Mouse (Mus musculus) lung, postnatal 0 days (tissue): Measurements from ENCODE around the gene Ninj1. TPM values are rescaled to one million over a fixed set of nuclear protein-coding genes. Genes with fewer than 3 reads are reported as not detected.

Experiments used
- ATAC-seq: fragments of 200-750 bp; cut with Nextera tagmentation; 2 replicates; pipeline ENCODE4 v1.8.0; 2017; ENCODE audit warnings: moderate library complexity
- DNase-seq: peaks from one replicate; pipeline ENCODE4 v3.0.0-alpha.2; 2016; ENCODE audit warnings: low spot score
- H3K27ac ChIP-seq: fragments of 300-500 bp; sonication (generic); 2 replicates; pipeline ENCODE4 v1.5.1; 2014; ENCODE audit warnings: antibody characterized with exemption, mild to moderate bottlenecking, low read length, mixed read lengths
- H3K27me3 ChIP-seq: fragments of 300-500 bp; sonication (generic); replicated peaks from 2 replicates; pipeline ENCODE4 v1.6.1; 2014; ENCODE audit warnings: low read length, mixed read lengths; ENCODE audit not compliant: insufficient read depth
- H3K36me3 ChIP-seq: fragments of 300-500 bp; sonication (generic); 2 replicates; pipeline ENCODE4 v1.6.1; 2014; ENCODE audit warnings: low read length, mixed read lengths; ENCODE audit not compliant: insufficient read depth
- H3K4me1 ChIP-seq: fragments of 300-500 bp; sonication (generic); 2 replicates; pipeline ENCODE4 v1.6.1; 2014; ENCODE audit warnings: antibody characterized with exemption, low read depth, low read length, mixed read lengths; ENCODE audit not compliant: insufficient read depth
- H3K4me2 ChIP-seq: fragments of 300-500 bp; sonication (generic); replicated peaks from 2 replicates; pipeline ENCODE4 v1.6.1; 2014; ENCODE audit warnings: low read depth, mild to moderate bottlenecking, low read length, moderate library complexity, mixed read lengths
- H3K4me3 ChIP-seq: fragments of 300-500 bp; sonication (generic); 2 replicates; pipeline ENCODE4 v1.5.1; 2014; ENCODE audit warnings: low read depth, low read length
- H3K9ac ChIP-seq: fragments of 300-500 bp; sonication (generic); replicated peaks from 2 replicates; pipeline ENCODE4 v1.6.1; 2014; ENCODE audit warnings: low read depth, mild to moderate bottlenecking
- H3K9me3 ChIP-seq: fragments of 300-500 bp; sonication (generic); 2 replicates; pipeline ENCODE4 v1.6.1; 2016; ENCODE audit warnings: low read length, mixed read lengths
- CTCF ChIP-seq: IDR thresholded peaks from 2 replicates; pipeline ENCODE4 v1.5.1; 2016; ENCODE audit warnings: antibody characterized with exemption, mild to moderate bottlenecking
- EP300 ChIP-seq: IDR thresholded peaks from 2 replicates; pipeline ENCODE4 v1.6.1; 2016; ENCODE audit warnings: antibody characterized with exemption, mild to moderate bottlenecking, control low read depth
- WGBS: fragments of 180-500 bp; shearing (Covaris S2); extraction: QIAGEN DNeasy Blood & Tissue Kit; methylation state at CpG from one replicate; pipeline ENCODE4 v1.1.7; 2014; 5-methylcytosine and 5-hydroxymethylcytosine counted together
- polyA plus RNA-seq: library from polyadenylated mRNA; unstranded; fragments of >200 nt; fragmentation: Nextera tagmentation; extraction: Ambion mirVana; gene quantifications from 2 replicates; pipeline ENCODE4 v1.2.1, GENCODE M21; 2015

The Ninj1 gene
- polyA plus RNA-seq, 1 experiment from 2014 or later = 72.0 TPM

DNA sequence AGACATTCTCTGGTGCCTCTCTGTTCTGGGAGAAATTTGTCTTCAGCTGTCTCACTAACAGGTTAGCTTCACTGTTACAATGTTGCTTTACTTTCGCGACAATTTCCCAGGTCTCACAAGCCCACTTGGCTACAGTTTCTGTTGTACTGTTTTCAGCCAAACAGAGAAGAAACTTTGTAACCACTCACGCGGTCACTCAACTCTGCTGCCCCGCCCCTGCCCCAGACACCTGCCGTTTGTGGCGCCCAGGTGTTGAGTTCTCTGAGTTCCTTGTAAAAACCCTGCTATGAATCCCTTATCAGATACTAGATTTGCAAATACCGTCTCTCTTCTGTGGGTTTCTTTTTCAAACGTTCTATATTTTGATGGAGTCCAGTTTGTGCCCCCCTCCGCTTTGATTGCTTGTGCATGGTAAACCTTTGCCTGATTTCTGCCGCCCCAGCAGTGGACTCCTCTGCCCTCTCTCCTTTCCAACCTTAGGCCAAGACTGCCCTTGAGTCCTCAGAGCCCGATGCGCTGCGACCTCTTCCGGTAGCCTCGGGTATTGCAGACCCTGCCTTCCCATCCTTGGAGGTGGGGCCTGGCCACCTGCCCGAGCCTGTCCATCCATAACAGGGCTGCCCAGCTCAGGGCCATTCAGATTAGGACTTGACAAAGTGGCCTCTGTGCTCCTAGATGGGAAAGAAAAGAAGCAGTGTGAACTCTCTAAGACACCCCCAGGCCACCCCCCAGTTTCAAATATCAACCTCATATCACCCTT, 17.7 kb upstream of the Ninj1 start:
- Histone ChIP-seq H3K4me1 (no peaks in the 10 kb centered on the region), H3K27me3 (no peaks in the 10 kb centered on the region), H3K4me2 (no peak overlapping the region), H3K27ac (no peak overlapping the region), H3K9ac (no peak overlapping the region), H3K9me3 (no peaks in the 10 kb centered on the region), H3K4me3 (no peak overlapping the region), H3K36me3 (no peaks in the 10 kb centered on the region)
- TF ChIP-seq CTCF = peak; percentile 97
- TF ChIP-seq EP300 = no peak
- DNase-seq (peak; percentile 86), ATAC-seq (peak; percentile 67)
- WGBS = 13% methylated on average over 17 of the region's 17 CpGs

DNA sequence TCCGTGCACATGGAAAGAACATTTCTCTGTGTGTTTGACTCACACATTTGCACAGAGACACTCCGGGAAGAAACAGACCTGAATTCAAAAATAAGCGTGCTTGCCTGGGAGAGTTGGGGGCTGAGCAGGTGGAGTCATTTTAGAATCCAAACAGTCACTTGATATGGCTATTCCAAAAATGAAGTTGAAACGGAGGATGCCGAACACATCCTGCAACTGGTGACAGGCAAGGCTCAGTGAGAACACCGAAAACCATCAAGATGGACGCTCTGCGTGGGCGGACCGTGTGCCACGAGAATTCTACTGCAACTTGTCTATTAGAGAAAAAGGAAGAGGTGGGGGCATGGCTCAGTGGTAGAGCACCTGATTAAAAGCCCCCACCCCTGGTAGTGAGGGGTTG, 16.7 kb upstream of the Ninj1 start:
- DNase-seq (no peak), ATAC-seq (no peak)
- TF ChIP-seq CTCF (no peak), EP300 (no peak)
- Histone ChIP-seq H3K9me3 (no peaks in the 10 kb centered on the region), H3K4me3 (no peak overlapping the region), H3K27me3 (no peaks in the 10 kb centered on the region), H3K4me2 (no peak overlapping the region), H3K36me3 (no peaks in the 10 kb centered on the region), H3K4me1 (no peaks in the 10 kb centered on the region), H3K9ac (no peak overlapping the region), H3K27ac (no peak overlapping the region)
- WGBS = 87% methylated on average over 11 of the region's 11 CpGs

DNA sequence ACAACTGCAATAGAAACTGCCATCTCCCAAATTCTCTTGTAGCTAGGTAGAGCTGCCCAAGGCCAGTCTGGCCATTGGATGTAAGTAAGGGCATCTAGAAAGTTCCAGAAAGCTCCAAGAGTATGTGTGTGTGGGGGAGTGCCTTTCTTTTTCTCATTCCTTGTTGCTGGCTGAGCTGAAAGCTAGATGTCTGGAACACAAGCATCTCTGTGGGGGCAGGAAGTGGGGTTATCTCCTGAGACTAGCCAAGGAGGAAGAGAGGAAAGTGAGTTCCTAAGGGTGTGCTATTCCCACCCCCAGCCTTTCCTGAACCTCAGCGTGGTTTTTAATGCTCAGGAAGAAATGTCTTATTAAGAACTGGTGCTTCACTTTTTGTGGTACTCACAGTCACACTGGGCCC, 15.6 kb upstream of the Ninj1 start:
- TF ChIP-seq EP300 (no peak), CTCF (no peak)
- Histone ChIP-seq H3K4me1 (no peaks in the 10 kb centered on the region), H3K9ac (no peak overlapping the region), H3K4me2 (no peak overlapping the region), H3K9me3 (no peaks in the 10 kb centered on the region), H3K27me3 (no peaks in the 10 kb centered on the region), H3K27ac (no peak overlapping the region), H3K4me3 (no peak overlapping the region), H3K36me3 (no peaks in the 10 kb centered on the region)
- no peak for ATAC-seq
- WGBS = 48% methylated on average over 1 of the region's 1 CpGs
- DNase-seq = no peak

DNA sequence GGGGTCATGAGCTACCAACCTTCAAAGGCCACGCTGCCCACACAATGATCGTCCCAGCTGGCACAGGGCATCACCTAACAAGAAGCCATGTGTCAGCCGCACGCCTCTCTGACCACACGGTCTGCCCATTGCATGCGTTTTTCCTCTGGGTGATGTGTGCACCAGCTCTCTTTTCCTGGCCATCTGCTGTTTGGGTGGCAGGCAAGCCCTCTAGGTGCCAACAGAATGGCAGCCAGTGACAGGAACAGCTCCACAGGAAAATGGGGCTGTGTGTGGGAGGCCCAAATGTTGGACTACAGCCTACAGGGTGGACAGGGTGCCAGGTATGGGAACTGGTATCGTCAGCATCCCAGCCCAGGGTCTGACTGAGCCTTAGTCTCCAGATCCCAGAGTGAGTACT, 14.9 kb upstream of the Ninj1 start:
- H3K4me2 ChIP-seq = no peak overlapping the region
- H3K9ac ChIP-seq = no peak overlapping the region
- no peak overlapping the region for H3K4me3 ChIP-seq
- H3K4me1 ChIP-seq = no peaks in the 10 kb centered on the region
- ATAC-seq = no peak
- 93% methylated on average over 7 of the region's 7 CpGs for WGBS
- H3K36me3 ChIP-seq = no peaks in the 10 kb centered on the region
- TF ChIP-seq CTCF (no peak), EP300 (no peak)
- no peak overlapping the region for H3K27ac ChIP-seq
- no peaks in the 10 kb centered on the region for H3K9me3 ChIP-seq
- H3K27me3 ChIP-seq = no peaks in the 10 kb centered on the region
- DNase-seq = no peak

DNA sequence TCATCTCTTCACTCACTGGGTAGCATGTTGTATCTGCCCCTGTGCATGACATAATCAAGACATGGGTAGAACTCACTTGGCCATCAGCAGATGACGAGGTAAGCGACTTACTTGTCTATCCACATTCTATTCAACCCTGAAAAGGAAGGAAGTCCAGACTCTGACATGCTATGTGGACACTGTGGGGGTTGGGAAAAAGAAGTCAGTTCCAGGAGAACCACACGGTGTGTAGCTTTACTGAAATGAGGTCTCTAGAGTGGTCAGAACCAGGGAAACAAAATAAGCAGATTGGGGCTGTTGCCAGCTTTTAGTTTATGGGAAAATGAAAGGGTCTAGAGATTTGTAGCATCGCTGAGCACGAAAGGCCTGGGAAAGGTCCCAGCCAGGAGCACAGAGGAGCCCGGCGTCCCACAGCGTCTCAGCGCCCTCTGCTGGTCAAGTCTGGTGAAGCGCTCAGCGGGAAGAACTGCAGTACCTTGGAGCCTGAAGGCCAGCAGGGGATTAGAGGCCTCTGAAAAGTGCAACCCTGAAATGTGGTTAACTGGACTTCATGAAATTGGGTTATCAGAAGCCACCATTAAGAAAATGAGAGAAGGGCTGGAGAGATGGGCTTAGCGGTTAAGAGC, 14.2 kb upstream of the Ninj1 start:
- DNase-seq = peak; percentile 85
- WGBS = under 1% methylated on average over 12 of the region's 12 CpGs
- Histone ChIP-seq H3K4me1 (no peaks in the 10 kb centered on the region), H3K4me3 (no peak overlapping the region), H3K27ac (no peak overlapping the region), H3K9ac (no peak overlapping the region), H3K36me3 (no peaks in the 10 kb centered on the region), H3K4me2 (no peak overlapping the region), H3K9me3 (no peaks in the 10 kb centered on the region), H3K27me3 (no peaks in the 10 kb centered on the region)
- TF ChIP-seq CTCF (peak; percentile 95), EP300 (no peak)
- peak; percentile 85 for ATAC-seq

DNA sequence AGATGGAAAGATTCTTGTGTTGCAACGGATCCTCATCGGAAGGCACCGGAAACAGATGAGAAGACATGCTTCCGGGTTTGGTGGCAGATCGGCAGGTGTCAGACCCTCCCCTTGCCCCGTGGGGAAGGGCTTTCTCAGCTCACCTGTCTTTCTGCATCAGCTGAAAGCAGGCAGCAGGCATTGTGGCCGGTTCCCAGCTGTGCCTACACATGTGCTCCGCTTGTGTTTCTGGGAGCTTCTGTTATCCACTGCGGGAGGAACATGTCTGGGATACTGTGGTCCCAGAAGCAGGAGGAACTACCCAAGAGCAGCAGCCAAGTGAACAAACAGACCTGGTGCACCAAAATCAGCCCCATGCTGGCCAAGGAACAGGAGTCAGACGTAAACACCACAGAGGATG, 11.8 kb upstream of the Ninj1 start:
- H3K27ac ChIP-seq = no peak overlapping the region
- no peak overlapping the region for H3K4me2 ChIP-seq
- no peak overlapping the region for H3K4me3 ChIP-seq
- H3K36me3 ChIP-seq = no peaks in the 10 kb centered on the region
- no peaks in the 10 kb centered on the region for H3K9me3 ChIP-seq
- 74% methylated on average over 10 of the region's 10 CpGs for WGBS
- no peaks in the 10 kb centered on the region for H3K4me1 ChIP-seq
- H3K9ac ChIP-seq = no peak overlapping the region
- H3K27me3 ChIP-seq = no peaks in the 10 kb centered on the region
- ATAC-seq (no peak), DNase-seq (no peak)
- TF ChIP-seq CTCF = no peak
- no peak for TF ChIP-seq EP300
